Mouse (Mus musculus): Measurements from ENCODE around the gene Ifna5.

GRCm38 (mm10) chr4:88841438-88841911 lies 6.2 kb downstream of the Ifna5 start, which contains the start of gene Ifna4:
- no peak for TF ChIP-seq CTCF (conservative IDR thresholded peaks at IDR 0.05; ENCODE audit: insufficient read depth, insufficient read length, low read depth, low read length)
- no peak for TF ChIP-seq POLR2A (IDR thresholded peaks at IDR 0.05; ENCODE audit: low read depth, low read length)

Data from kidney, adult 2 months (tissue).